Mouse (Mus musculus): ENCODE results near the gene Aamp.

The Aamp gene

DNA sequence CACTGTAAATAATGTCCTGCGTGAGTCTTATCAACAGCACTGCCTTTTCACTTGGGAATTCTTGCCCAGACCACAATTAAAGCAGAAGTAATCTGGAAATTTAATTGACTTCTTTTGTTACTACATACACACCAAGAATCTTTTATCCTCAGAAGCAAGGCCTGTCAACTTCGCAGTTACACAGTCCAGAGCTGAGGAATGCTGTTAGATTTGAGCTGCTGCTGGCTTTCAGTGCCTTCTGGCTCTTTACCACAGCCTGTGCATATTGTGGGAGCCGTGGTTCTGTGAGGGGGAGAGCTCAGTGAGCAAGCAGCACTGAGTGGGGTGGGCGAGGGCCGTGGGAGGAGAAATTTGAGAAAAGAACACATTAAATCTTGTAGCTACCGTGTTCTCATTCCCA, 44.2 kb downstream of the Aamp start:
- ATAC-seq (ENCODE audit: insufficient number of reproducible peaks, low FRiP score, low TSS enrichment): no peak

DNA sequence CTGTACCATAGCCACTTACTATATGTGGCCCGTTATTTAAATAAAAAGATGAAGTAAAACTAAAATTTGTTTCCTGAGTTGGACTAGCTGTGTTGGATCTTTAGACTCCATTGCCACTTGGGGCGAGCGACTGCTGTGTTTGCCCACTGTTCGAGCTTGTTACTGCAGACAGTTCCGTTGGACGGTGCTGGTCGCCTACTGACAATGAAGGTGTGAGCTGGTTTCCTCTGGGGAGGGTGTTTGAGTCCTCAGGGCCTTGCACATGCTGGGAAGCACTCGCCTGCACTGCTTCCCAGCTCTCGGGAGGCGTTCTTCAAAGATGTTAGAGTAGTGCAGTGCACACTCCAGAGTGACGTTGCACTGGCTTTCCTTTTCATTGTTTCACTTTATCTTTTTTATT, 44.9 kb downstream of the Aamp start:
- ATAC-seq (ENCODE audit: insufficient number of reproducible peaks, low FRiP score, low TSS enrichment): no peak

DNA sequence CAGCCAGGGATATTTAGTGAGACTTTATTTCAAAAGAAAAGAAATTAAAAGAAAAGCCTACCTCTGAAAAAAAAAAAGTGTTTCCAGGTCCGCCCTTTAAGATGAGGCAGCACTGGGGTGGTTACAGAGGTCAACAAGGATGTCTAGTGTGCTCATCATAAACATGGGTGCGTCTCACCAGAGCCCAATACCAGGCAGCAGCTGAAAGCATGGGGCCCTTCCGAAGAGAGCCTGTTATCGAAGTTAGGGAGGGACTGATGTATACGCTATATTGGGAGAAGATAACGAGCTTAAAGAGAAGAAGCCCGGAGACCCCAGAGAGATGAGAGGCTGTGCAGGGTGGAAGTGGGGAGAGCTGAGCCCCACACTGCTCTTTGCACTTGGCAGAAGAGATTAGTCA, 45.4 kb downstream of the Aamp start:
- no peak for ATAC-seq (ENCODE audit: insufficient number of reproducible peaks, low FRiP score, low TSS enrichment)

DNA sequence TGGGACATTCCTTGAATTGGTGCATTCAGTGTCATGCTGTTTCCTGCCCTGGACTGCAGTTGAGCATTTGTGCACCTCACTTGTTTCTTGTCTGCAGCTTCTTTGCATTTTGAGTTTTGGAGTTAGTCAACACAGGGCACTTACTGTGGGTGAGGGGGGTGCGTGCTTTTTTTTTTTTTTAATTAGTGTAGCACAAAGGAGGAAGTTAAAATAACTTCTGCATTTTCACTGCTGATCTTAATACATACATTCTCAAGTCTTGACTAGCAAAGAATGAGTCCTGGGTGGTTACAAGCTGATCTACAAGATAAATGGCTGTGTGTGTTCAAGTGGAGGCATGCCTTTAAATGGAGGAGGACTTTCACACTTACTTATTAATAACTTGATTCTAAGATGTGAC, 46.4 kb downstream of the Aamp start:
- no peak for ATAC-seq (ENCODE audit: insufficient number of reproducible peaks, low FRiP score, low TSS enrichment)

DNA sequence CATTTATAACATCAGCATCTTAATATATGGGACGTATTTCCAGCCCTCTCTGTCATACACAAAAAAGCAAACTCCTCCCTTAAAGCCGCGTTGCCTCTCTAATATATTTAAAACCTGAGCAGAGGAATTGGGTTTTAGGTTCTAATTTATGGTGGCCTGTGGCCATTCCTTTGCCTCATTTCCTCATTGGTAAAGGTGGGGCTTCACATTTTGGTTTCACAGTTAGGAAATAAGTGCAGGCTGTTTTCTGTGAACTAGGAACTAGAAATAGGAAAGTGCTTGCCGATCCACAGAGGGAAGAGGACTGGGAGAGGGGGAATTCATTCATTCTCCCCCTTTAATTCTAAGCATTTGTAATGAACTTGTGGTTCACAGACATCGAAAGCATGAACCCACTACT, 46.9 kb downstream of the Aamp start:
- no peak for ATAC-seq (ENCODE audit: insufficient number of reproducible peaks, low FRiP score, low TSS enrichment)

DNA sequence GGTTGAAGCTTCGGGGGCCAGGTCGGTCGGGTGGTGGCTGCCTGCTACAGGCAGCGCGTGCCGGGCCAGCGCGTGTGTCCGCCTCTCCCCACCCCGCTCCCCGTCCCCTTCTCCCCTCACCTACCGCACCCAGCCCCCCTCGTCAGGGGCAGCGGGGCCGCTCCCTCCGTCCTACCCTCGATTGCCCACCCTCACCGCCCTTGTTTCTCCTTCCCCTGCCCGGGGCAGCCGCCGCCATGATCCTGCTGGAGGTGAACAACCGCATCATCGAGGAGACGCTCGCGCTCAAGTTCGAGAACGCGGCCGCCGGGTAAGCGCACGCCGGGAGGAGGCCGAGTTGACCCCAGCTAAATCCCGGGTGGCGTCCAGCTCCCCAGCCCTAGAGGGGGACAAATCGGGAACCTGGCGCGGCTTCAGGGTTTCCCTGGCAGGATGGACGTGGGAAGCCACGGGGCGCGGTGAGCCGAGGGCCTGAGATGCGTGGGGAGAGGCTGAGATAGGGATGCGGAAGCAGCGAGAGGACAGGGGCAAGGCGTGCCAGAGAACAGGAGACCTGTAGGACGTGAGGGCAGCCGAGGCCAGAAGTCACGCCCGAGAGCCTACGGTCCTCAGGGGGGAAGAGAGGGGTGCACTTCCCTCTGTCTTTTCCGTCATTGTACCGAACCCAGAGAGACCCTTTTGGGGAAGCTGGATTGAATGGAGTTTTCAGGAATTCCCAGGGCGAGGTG, 47.8 kb downstream of the Aamp start:
- peak; percentile 37; the same call in 1 of the 2 replicates for ATAC-seq (ENCODE audit: insufficient number of reproducible peaks, low FRiP score, low TSS enrichment)

DNA sequence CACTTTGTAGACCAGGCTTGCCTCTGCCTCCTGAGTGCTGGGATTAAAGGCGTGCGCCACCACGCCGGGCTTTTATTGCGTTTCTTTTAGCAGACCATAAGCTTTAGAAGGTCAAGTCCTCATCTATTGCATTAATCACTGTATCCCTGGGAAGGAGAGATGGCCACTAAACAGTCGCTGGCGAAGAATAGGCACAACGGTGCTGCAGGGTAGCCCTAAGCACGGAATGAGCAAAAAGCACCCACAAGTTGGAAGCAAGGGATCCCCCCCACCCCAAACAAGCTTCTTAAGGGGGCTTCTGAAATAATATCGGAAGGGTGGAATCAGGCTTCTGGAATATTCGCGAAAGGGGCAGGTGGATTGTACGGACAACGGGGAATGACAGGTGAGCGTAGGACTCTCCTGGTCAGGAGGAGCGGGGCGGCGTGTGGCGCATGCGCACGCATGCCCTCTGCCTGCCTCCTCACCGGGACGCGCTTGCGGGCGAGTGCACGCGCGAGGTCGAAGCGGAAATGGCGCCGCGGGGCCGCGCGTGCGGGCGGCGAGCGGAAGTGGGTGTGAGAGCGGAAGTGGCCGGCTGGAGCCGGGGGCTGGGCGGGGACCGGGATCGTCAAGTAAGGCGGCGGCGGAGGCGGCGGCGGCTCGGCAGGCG, 48.5 kb downstream of the Aamp start, which contains the start of gene Arpc2:
TSS of gene Arpc2 (plus strand) at position 147 of the 652 bp plus-strand sequence.
- ATAC-seq (ENCODE audit: insufficient number of reproducible peaks, low FRiP score, low TSS enrichment): peak; percentile 94

DNA sequence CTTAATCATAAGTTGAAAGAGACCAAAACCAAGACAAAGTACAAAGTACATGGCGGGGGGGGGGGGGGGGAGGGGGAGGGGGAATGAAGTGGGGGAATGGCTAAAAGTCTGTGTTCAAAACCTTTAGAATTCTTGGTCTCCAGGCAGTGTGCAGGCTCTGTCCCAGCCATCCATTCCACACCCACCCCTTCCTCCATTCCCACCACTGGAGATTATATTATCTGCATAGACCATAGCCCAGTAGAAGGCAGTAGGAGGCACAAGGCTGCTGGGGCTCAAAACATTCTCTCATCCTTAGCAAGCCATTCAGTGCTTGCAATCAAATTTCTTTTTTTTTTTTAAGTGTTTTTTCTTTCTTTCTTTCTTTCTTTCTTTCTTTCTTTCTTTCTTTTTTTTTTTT, 53.5 kb downstream of the Aamp start:
- ATAC-seq (ENCODE audit: insufficient number of reproducible peaks, low FRiP score, low TSS enrichment): no peak

DNA sequence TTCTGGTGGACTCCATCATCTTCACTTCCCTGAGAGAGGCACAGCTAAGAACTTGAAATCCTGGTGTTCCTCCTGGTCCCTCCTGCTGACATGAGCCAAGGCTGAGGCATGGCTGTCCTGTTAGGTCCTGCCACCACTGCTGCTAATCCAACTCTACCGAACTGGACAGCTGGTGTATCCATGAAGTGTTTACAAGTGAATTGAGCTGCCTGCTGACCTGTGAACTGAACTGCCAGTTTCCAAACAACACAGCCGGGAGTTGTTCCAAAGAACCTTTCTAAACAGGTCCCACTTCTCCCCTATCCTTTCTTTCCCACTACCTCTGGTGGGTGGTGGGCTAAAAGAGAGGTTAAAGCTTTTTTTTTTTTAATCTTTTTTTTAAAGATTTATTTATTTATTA, 54.6 kb downstream of the Aamp start:
- ATAC-seq (ENCODE audit: insufficient number of reproducible peaks, low FRiP score, low TSS enrichment): no peak
